Mouse (Mus musculus): Measurements from ENCODE around the gene Erp29. TPM values are rescaled to one million over a fixed set of nuclear protein-coding genes. Genes with fewer than 3 reads are reported as not detected.

The Erp29 gene
- total RNA-seq, 4 experiments from 2014 or later = 138 to 165 (median 145) TPM

GRCm38 (mm10) chr5:121389691-121390090 lies 62.6 kb downstream of the Erp29 start:
- no peak for DNase-seq (ENCODE audit: low spot score in 2 of 2)

- peak in 1 of 2 experiments; percentile 47 for DNase-seq (ENCODE audit: low spot score in 2 of 2)
These were observed 63.2 kb downstream of the Erp29 start for GRCm38 (mm10) chr5:121389106-121389505.

GRCm38 (mm10) chr5:121387126-121387525 lies 65.2 kb downstream of the Erp29 start:
- no peak for DNase-seq (ENCODE audit: low spot score in 2 of 2)

GRCm38 (mm10) chr5:121386120-121386909 lies 66.0 kb downstream of the Erp29 start:
- DNase-seq (ENCODE audit: low spot score in 2 of 2) = no peak

GRCm38 (mm10) chr5:121385461-121386119 lies 66.7 kb downstream of the Erp29 start, which contains the start of gene Trafd1:
Gene Trafd1, minus strand, starts transcription at chr5:121385632.
- DNase-seq (ENCODE audit: low spot score in 2 of 2) = peak; percentile 92 to 93

- peak; percentile 46 to 49 for DNase-seq (ENCODE audit: low spot score in 2 of 2)
These were observed 67.4 kb downstream of the Erp29 start for GRCm38 (mm10) chr5:121384757-121385460.

GRCm38 (mm10) chr5:121383857-121384756 lies 68.2 kb downstream of the Erp29 start:
- DNase-seq (ENCODE audit: low spot score in 2 of 2) = no peak

- DNase-seq (ENCODE audit: low spot score in 2 of 2) = no peak
These were observed 71.6 kb downstream of the Erp29 start for GRCm38 (mm10) chr5:121380692-121381091.

GRCm38 (mm10) chr5:121378678-121379256 lies 73.5 kb downstream of the Erp29 start:
- DNase-seq (ENCODE audit: low spot score in 2 of 2) = no peak

Other genes starting within 250 kb of the Erp29 start
- gene Rpl6, start 248.0 kb downstream of the Erp29 start, total RNA-seq (2022) = 100 to 1,000 TPM; 517 to 564 (median 525) TPM
- gene Hectd4, start 232.3 kb downstream of the Erp29 start, total RNA-seq (2022) = 100 to 1,000 TPM; 147 to 191 (median 153) TPM
- gene Trafd1, start 66.9 kb downstream of the Erp29 start, total RNA-seq (2022) = 10 to 100 TPM; 71.6 to 88.3 (median 78.0) TPM
- gene Naa25, start 54.6 kb downstream of the Erp29 start, total RNA-seq (2022) = 10 to 100 TPM; 36.6 to 45.8 (median 38.1) TPM
- gene Tmem116, start 613 bp downstream of the Erp29 start, total RNA-seq (2022) = 1 to 10 TPM; 7.2 to 9.5 (median 8.5) TPM
- not detected for gene Adam1b, start 50.9 kb upstream of the Erp29 start, total RNA-seq (2022)
- gene Adam1a, start 93.0 kb upstream of the Erp29 start, total RNA-seq (2022) = 10 to 100 TPM; 14.9 to 27.6 (median 19.2) TPM
- 1 to 10 TPM in 1 of 4 experiments, not detected in 3; 1.5 TPM for gene Gm42878, start 93.0 kb upstream of the Erp29 start, total RNA-seq (2022)
- gene Mapkapk5, start 93.4 kb upstream of the Erp29 start, total RNA-seq (2022) = 10 to 100 TPM; 68.7 to 83.4 (median 75.2) TPM
- 100 to 1,000 TPM; 140 to 151 (median 146) TPM for gene Aldh2, start 141.3 kb upstream of the Erp29 start, total RNA-seq (2022)
- 1 to 10 TPM; 4.9 to 8.7 (median 7.0) TPM for gene Acad12, start 166.4 kb upstream of the Erp29 start, total RNA-seq (2022)
- 1 to 10 TPM; 4.5 to 6.8 (median 5.2) TPM for gene Acad10, start 208.0 kb upstream of the Erp29 start, total RNA-seq (2022)
- gene Brap, start 208.1 kb upstream of the Erp29 start, total RNA-seq (2022) = 10 to 100 TPM; 64.3 to 67.7 (median 67.4) TPM

Measured in layer of hippocampus, adult 8-10 months (tissue).